Mouse (Mus musculus) lung, postnatal 0 days (tissue): ENCODE data around the gene Tmem198b. TPM values are rescaled to one million over a fixed set of nuclear protein-coding genes. Genes with fewer than 3 reads are reported as not detected.
A peak's percentile ranks its signal among the peaks of the same experiment; 100 is the strongest.

ENCODE experiments used
- ATAC-seq: fragments of 200-750 bp; cut with Nextera tagmentation; 2 replicates; pipeline ENCODE4 v1.8.0; 2017; ENCODE audit warnings: moderate library complexity
- DNase-seq: peaks from one replicate; pipeline ENCODE4 v3.0.0-alpha.2; 2016; ENCODE audit warnings: low spot score
- H3K27ac ChIP-seq: fragments of 300-500 bp; sonication (generic); 2 replicates; pipeline ENCODE4 v1.5.1; 2014; ENCODE audit warnings: antibody characterized with exemption, mild to moderate bottlenecking, low read length, mixed read lengths
- H3K27me3 ChIP-seq: fragments of 300-500 bp; sonication (generic); replicated peaks from 2 replicates; pipeline ENCODE4 v1.6.1; 2014; ENCODE audit warnings: low read length, mixed read lengths; ENCODE audit not compliant: insufficient read depth
- H3K36me3 ChIP-seq: fragments of 300-500 bp; sonication (generic); 2 replicates; pipeline ENCODE4 v1.6.1; 2014; ENCODE audit warnings: low read length, mixed read lengths; ENCODE audit not compliant: insufficient read depth
- H3K4me1 ChIP-seq: fragments of 300-500 bp; sonication (generic); 2 replicates; pipeline ENCODE4 v1.6.1; 2014; ENCODE audit warnings: antibody characterized with exemption, low read depth, low read length, mixed read lengths; ENCODE audit not compliant: insufficient read depth
- H3K4me2 ChIP-seq: fragments of 300-500 bp; sonication (generic); replicated peaks from 2 replicates; pipeline ENCODE4 v1.6.1; 2014; ENCODE audit warnings: low read depth, mild to moderate bottlenecking, low read length, moderate library complexity, mixed read lengths
- H3K4me3 ChIP-seq: fragments of 300-500 bp; sonication (generic); 2 replicates; pipeline ENCODE4 v1.5.1; 2014; ENCODE audit warnings: low read depth, low read length
- H3K9ac ChIP-seq: fragments of 300-500 bp; sonication (generic); replicated peaks from 2 replicates; pipeline ENCODE4 v1.6.1; 2014; ENCODE audit warnings: low read depth, mild to moderate bottlenecking
- H3K9me3 ChIP-seq: fragments of 300-500 bp; sonication (generic); 2 replicates; pipeline ENCODE4 v1.6.1; 2016; ENCODE audit warnings: low read length, mixed read lengths
- CTCF ChIP-seq: IDR thresholded peaks from 2 replicates; pipeline ENCODE4 v1.5.1; 2016; ENCODE audit warnings: antibody characterized with exemption, mild to moderate bottlenecking
- EP300 ChIP-seq: IDR thresholded peaks from 2 replicates; pipeline ENCODE4 v1.6.1; 2016; ENCODE audit warnings: antibody characterized with exemption, mild to moderate bottlenecking, control low read depth
- WGBS: fragments of 180-500 bp; shearing (Covaris S2); extraction: QIAGEN DNeasy Blood & Tissue Kit; methylation state at CpG from one replicate; pipeline ENCODE4 v1.1.7; 2014; 5-methylcytosine and 5-hydroxymethylcytosine counted together
- polyA plus RNA-seq: library from polyadenylated mRNA; unstranded; fragments of >200 nt; fragmentation: Nextera tagmentation; extraction: Ambion mirVana; gene quantifications from 2 replicates; pipeline ENCODE4 v1.2.1, GENCODE M21; 2015

Tmem198b gene
- polyA plus RNA-seq: 13.6 and 13.8 TPM in 2 replicates

GRCm38 (mm10) chr10:128804271-128805091 is at the start of gene Tmem198b:
TSS of gene Tmem198b (minus strand) at chr10:128804370.
- peaks cover 33% of the 10 kb centered on the region for H3K4me1 ChIP-seq
- ATAC-seq: peak; percentile 53
- TF ChIP-seq CTCF (no peak), EP300 (peak; percentile 46; the same call in 1 of the 2 replicates)
- H3K27ac ChIP-seq: peak within 1 kb of the TSS; percentile 91
- peak within 1 kb of the TSS; percentile 57 for H3K9ac ChIP-seq
- H3K9me3 ChIP-seq: no peaks in the 10 kb centered on the region
- DNase-seq: peak; percentile 77
- no peaks in the 10 kb centered on the region for H3K27me3 ChIP-seq
- 0% methylated on average over 24 of the region's 28 CpGs for whole genome bisulfite sequencing
- peaks cover 10% of the 10 kb centered on the region; the same call in 1 of the 2 replicates for H3K36me3 ChIP-seq
- H3K4me2 ChIP-seq: peak within 1 kb of the TSS; percentile 79
- peak within 1 kb of the TSS; percentile 73 for H3K4me3 ChIP-seq

- WGBS: 79% methylated on average over 3 of the region's 3 CpGs
- no peak for DNase-seq
- no peaks in the 10 kb centered on the region for H3K9me3 ChIP-seq
- H3K9ac ChIP-seq: no peak overlapping the region
- H3K27me3 ChIP-seq: no peaks in the 10 kb centered on the region
- no peak for TF ChIP-seq EP300
- no peak for TF ChIP-seq CTCF
- H3K4me1 ChIP-seq: no peaks in the 10 kb centered on the region
- H3K4me3 ChIP-seq: no peak overlapping the region
- H3K27ac ChIP-seq: no peak overlapping the region
- ATAC-seq: no peak
- 0 out of 2 replicates have a peak, but pooled peaks cover 7% of the 10 kb centered on the region for H3K36me3 ChIP-seq
- no peak overlapping the region for H3K4me2 ChIP-seq
Observed at GRCm38 (mm10) chr10:128850339-128850738, 46.2 kb upstream of the Tmem198b start.

- TF ChIP-seq CTCF: no peak
- no peak for TF ChIP-seq EP300
- Histone ChIP-seq H3K36me3 (peaks cover 15% of the 10 kb centered on the region; the same call in 1 of the 2 replicates), H3K4me3 (no peak overlapping the region), H3K27ac (no peak overlapping the region), H3K27me3 (no peaks in the 10 kb centered on the region), H3K9me3 (no peaks in the 10 kb centered on the region), H3K9ac (no peak overlapping the region), H3K4me2 (no peak overlapping the region), H3K4me1 (no peaks in the 10 kb centered on the region)
- DNase-seq (no peak), ATAC-seq (no peak)
- 69% methylated on average over 2 of the region's 2 CpGs for WGBS
Observed at GRCm38 (mm10) chr10:128848426-128848825, 44.3 kb upstream of the Tmem198b start.

GRCm38 (mm10) chr10:128846664-128847063 is 42.5 kb upstream of the Tmem198b start:
- Histone ChIP-seq H3K4me3 (no peak overlapping the region), H3K9me3 (no peaks in the 10 kb centered on the region), H3K27me3 (no peaks in the 10 kb centered on the region), H3K9ac (no peak overlapping the region), H3K27ac (no peak overlapping the region), H3K4me1 (no peaks in the 10 kb centered on the region), H3K4me2 (no peak overlapping the region), H3K36me3 (peaks cover 23% of the 10 kb centered on the region; the same call in 1 of the 2 replicates)
- no peak for DNase-seq
- no peak for ATAC-seq
- no peak for TF ChIP-seq EP300
- TF ChIP-seq CTCF: no peak
- 91% methylated on average over 4 of the region's 4 CpGs for WGBS

- DNase-seq: peak; percentile 80
- Histone ChIP-seq H3K36me3 (peaks cover 21% of the 10 kb centered on the region; the same call in 1 of the 2 replicates), H3K9me3 (no peaks in the 10 kb centered on the region), H3K4me3 (no peak overlapping the region), H3K9ac (no peak overlapping the region), H3K4me1 (no peaks in the 10 kb centered on the region), H3K27ac (no peak overlapping the region), H3K4me2 (no peak overlapping the region), H3K27me3 (no peaks in the 10 kb centered on the region)
- TF ChIP-seq EP300 (no peak), CTCF (peak; percentile 76)
- 60% methylated on average over 2 of the region's 2 CpGs for WGBS
- no peak for ATAC-seq
Observed at GRCm38 (mm10) chr10:128845516-128845915, 41.3 kb upstream of the Tmem198b start.

GRCm38 (mm10) chr10:128843260-128843659 is 39.1 kb upstream of the Tmem198b start:
- H3K27ac ChIP-seq: no peak overlapping the region
- no peaks in the 10 kb centered on the region for H3K9me3 ChIP-seq
- WGBS: 90% methylated on average over 5 of the region's 5 CpGs
- H3K4me3 ChIP-seq: no peak overlapping the region
- no peaks in the 10 kb centered on the region for H3K27me3 ChIP-seq
- TF ChIP-seq EP300 (no peak), CTCF (no peak)
- ATAC-seq (no peak), DNase-seq (no peak)
- peaks cover 24% of the 10 kb centered on the region; the same call in 1 of the 2 replicates for H3K36me3 ChIP-seq
- H3K4me1 ChIP-seq: no peaks in the 10 kb centered on the region
- H3K4me2 ChIP-seq: no peak overlapping the region
- H3K9ac ChIP-seq: no peak overlapping the region
